Mouse (Mus musculus): Measurements from ENCODE around the gene Tle4. TPM values are rescaled to one million over a fixed set of nuclear protein-coding genes. Genes with fewer than 3 reads are reported as not detected.
A peak's percentile ranks its signal among the peaks of the same experiment; 100 is the strongest.

Tle4 gene
- total RNA-seq, 1 experiment from 2014 or later: 20.5 TPM

DNA sequence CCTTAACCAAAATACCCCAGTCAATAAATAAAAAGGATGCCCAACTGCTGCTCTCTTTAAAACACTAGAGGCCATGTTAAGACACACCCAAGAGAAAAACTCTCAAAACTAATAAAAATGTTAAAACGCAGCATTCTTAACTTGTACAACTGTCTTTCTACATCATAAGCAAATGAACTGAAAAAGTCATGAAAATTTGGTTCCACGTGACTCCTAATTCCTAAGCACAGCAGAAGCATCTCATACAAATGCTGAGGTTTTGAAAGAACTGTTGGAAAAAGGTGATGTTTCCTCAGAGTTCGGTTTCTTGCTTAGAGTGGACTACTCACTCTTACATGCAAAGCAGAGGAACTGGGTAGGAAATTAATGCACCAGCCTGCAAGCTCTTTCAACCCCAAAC, 3.3 kb downstream of the Tle4 start:
- no peak for ATAC-seq (replicated peaks; ENCODE audit: low read depth, poor library complexity, severe bottlenecking)

DNA sequence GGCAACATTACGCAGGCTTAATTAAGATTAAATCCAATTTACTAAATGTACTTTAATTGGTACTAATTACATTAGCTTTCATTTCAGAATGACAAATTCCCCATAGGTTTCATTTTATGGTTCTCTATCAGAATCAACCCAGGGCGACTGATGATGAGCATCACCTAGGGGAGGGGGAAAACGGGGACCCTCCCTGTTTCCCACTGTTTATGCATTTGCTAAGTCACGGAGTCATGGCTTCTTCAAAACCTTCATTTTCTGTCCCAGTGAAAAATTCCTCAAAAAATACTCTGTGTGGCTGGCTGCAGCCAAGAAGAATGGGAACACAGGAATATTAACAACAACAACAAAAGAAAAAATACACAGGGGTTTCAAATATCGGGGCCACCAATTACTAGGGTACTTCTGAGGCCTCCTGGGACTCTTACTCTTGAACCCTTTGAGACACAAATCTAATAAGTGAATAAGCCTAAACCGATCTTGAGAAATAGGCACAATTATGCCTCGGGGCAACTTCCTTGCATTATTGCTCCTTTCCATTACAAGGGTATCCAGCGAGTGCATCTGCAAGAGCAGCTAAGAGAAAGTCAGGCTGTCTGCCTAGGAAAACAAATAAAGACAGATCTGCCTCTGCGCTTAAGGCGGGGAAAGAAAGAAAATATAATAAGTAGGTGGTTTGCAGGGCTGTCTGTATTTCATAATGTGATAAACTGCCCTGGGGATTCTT, 5.9 kb downstream of the Tle4 start:
- no peak for ATAC-seq (replicated peaks; ENCODE audit: low read depth, poor library complexity, severe bottlenecking)

DNA sequence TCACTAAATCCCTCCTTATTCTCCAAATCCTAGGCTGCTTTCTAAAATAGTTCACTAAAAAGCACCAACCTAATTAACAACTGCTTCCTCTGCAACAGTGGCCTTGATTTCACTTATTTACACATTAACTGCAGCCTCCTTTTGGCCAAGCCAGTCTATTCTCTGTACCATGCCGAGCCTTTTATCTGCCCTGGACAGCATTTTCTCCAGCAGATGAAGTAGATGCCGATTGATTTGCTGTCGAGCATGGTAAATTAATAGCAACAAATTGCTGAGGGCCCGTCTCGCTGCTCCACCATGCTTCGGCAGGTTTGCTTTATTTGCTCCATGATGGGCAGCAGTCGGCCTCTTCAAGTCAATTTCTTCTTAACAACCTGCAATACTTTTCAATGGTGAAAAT, 7.7 kb downstream of the Tle4 start:
- no peak for ATAC-seq (replicated peaks; ENCODE audit: low read depth, poor library complexity, severe bottlenecking)

GRCm38 (mm10) chr19:14588221-14589123, 9.4 kb downstream of the Tle4 start:
- ATAC-seq (replicated peaks; ENCODE audit: low read depth, poor library complexity, severe bottlenecking): no peak

DNA sequence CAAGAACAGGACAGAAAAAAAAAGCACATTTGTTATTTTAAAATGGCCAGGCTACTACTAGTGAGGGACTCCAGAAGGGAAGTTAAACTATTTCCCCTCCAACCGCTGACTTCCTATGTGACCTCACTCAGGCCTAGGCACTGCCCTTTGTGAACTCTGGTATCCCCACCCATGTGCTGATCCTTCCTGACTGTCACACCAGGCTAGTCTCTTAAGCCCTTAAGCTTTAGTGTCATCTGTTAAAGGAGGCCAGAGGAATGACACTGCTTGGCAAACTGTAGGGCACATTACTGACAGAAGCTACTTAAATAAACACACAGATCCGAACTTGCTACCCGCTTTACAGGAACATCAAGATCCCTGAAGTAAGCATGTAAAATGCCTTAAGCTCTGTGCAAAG, 11.7 kb downstream of the Tle4 start:
- ATAC-seq (replicated peaks; ENCODE audit: low read depth, poor library complexity, severe bottlenecking): peak; percentile 96

DNA sequence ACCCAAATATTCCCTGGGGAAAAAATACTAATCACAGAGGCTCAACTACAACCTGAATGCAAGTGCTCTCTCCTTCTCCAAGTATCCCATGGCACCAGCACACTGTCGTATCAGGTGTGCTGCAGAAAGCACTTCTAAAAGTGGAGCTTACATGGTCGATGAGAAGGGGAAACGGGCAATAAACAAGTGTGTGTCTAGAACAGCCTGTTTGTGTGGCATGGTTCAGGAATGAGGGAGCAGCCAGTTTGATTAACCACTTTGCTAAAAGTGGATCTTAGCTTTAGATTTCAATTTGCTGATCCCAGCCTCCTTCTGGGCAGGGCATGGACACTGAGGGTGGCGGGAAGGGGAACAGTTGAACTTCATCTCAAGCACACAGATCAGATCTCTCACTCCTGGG, 12.1 kb downstream of the Tle4 start:
- no peak for ATAC-seq (replicated peaks; ENCODE audit: low read depth, poor library complexity, severe bottlenecking)

- no peak for ATAC-seq (replicated peaks; ENCODE audit: low read depth, poor library complexity, severe bottlenecking)
Measured at GRCm38 (mm10) chr19:14585235-14585634, 12.6 kb downstream of the Tle4 start.

DNA sequence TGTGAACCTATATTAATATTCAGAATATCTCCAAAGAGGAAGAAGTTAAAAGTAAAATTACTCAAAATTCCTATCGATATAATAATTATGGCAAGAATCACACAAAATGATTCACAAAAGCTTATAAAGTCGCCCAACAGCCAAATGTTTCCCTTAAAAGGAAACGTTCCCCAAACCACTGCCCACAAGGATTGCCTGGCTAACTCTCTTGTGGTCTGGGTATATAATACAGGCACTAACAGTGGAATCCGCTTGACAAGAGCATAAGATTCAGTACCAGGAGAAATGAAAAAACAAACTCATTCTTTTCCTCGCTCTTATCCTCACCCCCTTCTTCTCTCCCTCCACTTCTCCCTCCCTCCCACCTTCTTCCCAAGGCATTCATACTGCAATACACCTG, 19.2 kb downstream of the Tle4 start:
- peak; percentile 85 for ATAC-seq (replicated peaks; ENCODE audit: low read depth, poor library complexity, severe bottlenecking)

DNA sequence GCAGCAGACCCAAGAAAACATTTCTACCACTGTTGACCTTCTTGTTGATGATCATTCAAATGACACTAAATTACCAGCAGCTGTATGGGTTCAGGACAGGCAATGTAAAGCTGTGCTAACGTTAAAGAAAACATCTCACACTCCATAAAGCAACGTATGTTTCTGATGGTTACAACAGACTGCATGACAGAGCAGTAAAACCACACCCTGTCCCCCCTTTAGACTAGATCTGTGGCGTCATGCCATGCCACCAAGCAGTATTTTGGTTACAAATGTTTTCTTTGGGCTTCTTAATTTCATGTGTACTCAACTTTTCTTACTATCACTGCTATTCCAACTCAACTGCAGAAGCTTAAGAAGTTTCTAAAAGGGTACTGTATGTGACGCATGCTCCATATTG, 19.8 kb downstream of the Tle4 start:
- ATAC-seq (replicated peaks; ENCODE audit: low read depth, poor library complexity, severe bottlenecking): peak; percentile 86

GRCm38 (mm10) chr19:14576311-14576710, 21.5 kb downstream of the Tle4 start:
- ATAC-seq (replicated peaks; ENCODE audit: low read depth, poor library complexity, severe bottlenecking): no peak

GRCm38 (mm10) chr19:14568879-14569278, 29.0 kb downstream of the Tle4 start:
- ATAC-seq (replicated peaks; ENCODE audit: low read depth, poor library complexity, severe bottlenecking): no peak

DNA sequence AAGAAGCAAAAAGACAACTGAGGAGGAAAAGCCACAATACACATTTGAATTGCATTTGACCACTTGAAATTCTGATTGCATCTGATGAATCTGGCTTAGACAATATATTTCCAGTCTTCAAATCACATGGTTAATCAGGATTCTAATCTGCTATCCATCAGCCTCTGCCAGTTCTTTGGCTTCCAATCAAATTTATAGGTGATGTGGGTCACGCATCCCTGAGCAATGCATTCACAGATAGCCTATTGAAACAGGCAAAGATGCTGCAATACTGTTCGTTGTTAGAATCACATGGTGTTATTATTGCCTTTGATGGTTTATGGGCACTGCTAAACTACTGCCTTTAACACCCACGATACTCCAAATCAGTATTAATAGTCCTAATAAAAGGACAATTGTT, 30.8 kb downstream of the Tle4 start:
- ATAC-seq (replicated peaks; ENCODE audit: low read depth, poor library complexity, severe bottlenecking): no peak

- ATAC-seq (replicated peaks; ENCODE audit: low read depth, poor library complexity, severe bottlenecking): no peak
Measured at GRCm38 (mm10) chr19:14566564-14567021, 31.3 kb downstream of the Tle4 start.

DNA sequence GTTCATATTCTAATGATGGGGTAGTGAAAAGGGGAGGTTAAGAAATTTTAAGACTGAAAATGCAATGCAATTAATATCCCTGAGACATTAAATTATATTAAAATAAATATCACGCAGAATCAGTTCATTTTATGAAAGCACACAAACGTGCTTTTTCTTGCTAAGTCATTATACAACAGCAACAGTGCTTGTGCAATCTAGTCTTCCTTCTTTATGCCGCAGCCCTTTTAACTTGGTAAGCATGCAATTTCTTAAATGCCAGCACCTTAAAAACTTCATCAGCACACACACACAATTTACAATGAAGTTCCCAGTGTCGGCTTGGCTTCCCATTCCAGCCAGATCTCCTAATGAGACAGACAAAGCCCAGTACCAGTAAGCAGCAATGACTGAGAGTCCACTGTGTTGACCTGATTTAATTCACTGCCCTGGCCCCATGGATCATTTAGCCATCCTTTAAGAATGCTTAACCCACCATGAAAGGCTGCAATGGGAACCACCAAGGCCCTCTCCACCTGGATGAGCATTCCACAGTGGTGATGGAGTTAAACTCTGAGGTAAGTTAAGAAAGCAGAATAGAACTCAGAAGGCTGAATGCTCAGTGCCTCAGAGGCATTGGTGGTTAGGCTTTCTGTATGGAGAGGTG, 32.3 kb downstream of the Tle4 start:
- ATAC-seq (replicated peaks; ENCODE audit: low read depth, poor library complexity, severe bottlenecking): peak; percentile 52; the same call in 1 of the 2 replicates

DNA sequence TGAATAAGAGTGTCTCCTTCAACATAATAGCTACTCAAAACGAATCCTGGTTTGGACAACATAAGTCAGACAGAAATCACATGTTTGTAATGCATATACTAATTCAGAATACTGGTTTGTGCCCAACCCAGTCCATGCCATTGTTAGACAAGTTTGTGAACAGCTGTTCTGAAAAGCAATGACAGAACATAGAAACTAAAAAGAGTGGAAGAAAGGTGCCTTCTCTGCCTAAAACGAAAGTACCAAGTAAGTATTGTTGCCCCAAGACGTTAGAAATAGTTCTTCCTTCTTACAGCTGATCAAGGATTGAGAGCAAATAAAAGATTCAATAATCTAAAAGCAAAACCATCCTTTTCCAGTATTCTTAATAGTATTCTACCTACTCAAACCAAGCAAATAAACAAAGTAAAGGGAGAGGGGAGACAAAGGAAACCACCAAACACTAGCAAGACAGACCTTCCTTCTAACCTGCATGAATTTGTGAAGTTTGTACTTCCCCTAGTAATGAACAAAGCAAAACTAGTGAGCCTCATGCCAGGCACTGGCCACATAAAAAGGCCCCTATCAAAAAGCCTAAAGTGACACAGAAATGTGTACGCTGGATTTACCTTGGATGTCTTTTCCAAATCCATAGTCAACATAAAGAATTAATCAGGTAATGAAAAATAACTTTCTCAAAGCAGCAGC, 34.4 kb downstream of the Tle4 start:
- no peak for ATAC-seq (replicated peaks; ENCODE audit: low read depth, poor library complexity, severe bottlenecking)

GRCm38 (mm10) chr19:14547871-14548270, 50.0 kb downstream of the Tle4 start:
- no peak for ATAC-seq (replicated peaks; ENCODE audit: low read depth, poor library complexity, severe bottlenecking)

DNA sequence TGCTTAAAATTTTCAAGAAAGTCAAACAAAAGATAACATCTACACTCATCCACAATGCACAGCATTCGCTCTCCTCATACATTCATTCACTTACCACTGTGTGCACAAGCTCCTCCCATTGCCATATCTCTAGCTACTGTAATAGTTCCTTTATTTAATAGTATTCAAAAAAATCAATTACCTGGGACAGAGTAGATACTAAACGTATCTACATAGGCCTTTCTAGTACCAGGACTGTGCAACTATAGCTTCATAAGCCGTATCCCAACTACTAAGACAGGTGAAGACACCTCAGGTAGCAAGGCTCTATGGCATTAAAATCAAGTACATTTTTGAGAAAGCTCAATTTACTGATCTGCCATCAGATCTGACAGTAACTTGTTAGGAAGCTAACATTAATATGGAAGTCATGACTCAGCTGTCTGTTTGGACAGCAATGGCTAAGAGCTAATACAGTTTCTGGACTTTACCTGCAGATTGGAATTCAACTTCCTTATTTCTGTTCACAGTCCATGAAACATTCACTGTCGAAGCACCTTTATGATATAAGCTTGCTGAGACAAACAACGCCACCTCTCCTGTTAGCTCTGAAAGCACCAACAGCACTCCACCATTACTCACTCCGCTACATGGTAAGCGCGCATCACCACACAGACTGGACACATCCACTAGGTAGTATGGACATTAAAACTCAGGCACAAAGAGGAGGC, 50.6 kb downstream of the Tle4 start:
- ATAC-seq (replicated peaks; ENCODE audit: low read depth, poor library complexity, severe bottlenecking): no peak

- ATAC-seq (replicated peaks; ENCODE audit: low read depth, poor library complexity, severe bottlenecking): no peak
Measured at GRCm38 (mm10) chr19:14545485-14545884, 52.4 kb downstream of the Tle4 start.

DNA sequence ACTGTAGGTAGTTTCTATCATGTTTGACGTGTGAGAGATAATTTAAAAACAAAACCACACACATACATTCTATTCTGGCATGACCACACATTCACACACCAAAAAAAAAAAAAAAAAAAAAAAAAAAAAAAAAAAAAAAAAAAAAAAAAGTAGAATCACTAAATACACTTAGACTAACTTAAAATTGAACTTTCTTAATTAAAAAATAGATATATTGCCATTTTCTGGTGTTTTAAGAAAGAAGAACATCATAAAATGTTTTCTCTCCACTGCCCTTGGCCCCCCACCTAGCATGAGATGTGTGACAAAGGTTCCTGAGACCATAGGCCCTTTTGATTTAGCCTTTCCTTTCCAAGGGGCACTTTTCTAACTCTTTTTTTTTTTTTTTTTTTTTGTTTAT, 54.5 kb downstream of the Tle4 start:
- ATAC-seq (replicated peaks; ENCODE audit: low read depth, poor library complexity, severe bottlenecking): no peak

DNA sequence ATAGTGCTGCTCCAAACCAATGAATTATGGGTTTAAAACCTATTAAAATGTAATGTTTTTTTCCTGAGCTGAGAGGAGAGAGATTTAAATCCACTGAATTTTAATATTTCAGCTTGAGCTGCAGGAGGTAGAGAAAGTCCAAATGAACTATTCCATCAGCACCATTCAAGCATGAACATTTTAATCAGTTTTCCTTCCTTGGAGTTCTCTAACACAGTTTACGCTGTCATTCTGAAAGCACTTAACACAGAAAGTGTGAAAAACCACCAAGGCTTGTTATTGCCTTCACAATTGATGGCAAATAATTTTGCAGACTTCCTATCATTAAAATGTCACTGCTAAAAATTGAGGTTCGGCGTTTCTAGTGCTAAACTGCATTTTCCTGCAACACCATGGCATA, 57.2 kb downstream of the Tle4 start:
- no peak for ATAC-seq (replicated peaks; ENCODE audit: low read depth, poor library complexity, severe bottlenecking)
